Mouse (Mus musculus) liver, postnatal 0 days (tissue): ENCODE measurements at regions not wholly inside any gene's neighbourhood (a gene's known extent, or its start where the extent isn't known, plus 50 kb on each side); places are given as distances from the start of the nearest gene placed in this dataset.

Experiments
- CTCF ChIP-seq: sonication (generic); IDR thresholded peaks from 2 replicates; pipeline ENCODE4 v1.5.1; 2016; ENCODE audit warnings: antibody characterized with exemption, low read depth
- EP300 ChIP-seq: IDR thresholded peaks from 2 replicates; pipeline ENCODE4 v1.6.1; 2016; ENCODE audit warnings: antibody characterized with exemption, low read depth, mild to moderate bottlenecking

- TF ChIP-seq CTCF (no peak), EP300 (no peak)
Observed at GRCm38 (mm10) chr3:132485553-132485952, 144.1 kb upstream of the Gimd1 start.
